Mouse (Mus musculus) urinary bladder, adult 18-20 months (tissue): ENCODE data around the gene Adamts7.

Experiments used
- DNase-seq, 2 experiments: peaks; one replicate each; pipeline ENCODE4 v3.0.0; 2022; ENCODE audit warnings: low spot score in 2 of 2, mixed read lengths in 2 of 2

The Adamts7 gene

DNA sequence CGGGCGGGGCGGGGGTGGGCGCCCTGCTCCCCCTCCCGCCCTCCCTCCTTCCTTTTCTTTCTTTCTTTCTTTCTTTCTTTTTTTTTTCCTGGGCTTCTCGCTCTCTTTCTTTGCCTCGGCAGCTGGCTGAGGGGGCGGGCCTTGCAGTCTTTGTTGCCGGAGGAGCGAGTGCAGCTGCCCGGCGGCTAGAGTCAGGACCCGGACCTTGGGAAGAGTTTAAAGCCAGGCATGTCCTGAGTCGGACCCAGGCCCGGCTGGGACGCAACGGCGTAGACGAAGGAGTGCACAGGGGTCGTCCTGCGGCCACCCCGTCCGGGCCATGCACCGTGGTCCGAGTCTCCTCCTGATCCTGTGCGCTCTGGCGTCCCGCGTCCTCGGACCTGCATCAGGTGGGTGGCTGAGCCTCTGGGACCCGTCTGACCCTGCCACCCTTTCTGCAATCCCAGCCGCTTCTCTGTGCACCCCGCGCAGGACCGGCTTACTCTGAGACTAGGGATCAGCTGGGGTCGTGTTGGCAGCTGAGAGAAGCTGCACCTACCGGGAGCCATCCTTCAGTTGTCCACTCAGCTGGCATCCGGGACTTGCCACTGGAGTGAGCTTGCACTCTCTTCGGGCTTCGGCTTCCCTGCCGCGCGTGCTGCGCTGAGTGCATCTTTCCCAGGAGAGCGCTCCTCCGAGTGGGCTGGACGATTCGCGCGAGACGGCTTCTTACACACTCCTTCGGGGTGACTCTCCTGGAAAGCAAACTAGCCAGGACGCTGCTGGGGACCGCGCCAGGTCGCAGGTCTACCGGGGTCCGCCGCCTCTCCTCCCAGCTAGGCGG, at the start of gene Adamts7:
Adamts7 (plus strand) TSS at position 144 of the 823 bp plus-strand sequence.
- DNase-seq, result peak in 1 of 2 experiments; percentile 56

DNA sequence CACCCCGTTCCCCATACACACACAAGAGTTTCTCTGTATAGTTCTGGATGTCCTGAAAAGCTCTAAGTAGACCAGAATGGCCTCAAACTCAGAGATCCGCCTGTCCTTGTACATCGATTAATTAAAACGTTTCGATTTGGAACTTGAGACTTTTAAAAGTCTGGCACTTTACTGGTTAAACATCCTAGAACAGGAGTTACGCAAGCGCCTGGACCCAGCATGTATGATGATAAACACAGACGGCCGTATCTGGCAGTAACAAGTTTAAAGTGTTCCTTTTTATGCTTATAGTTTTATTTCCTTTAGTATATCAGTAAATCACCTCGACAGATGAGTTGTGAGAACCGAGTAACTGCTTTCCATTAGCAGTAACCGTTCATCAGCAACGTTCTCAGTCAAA, 49.7 kb upstream of the Adamts7 start:
- no peak for DNase-seq

DNA sequence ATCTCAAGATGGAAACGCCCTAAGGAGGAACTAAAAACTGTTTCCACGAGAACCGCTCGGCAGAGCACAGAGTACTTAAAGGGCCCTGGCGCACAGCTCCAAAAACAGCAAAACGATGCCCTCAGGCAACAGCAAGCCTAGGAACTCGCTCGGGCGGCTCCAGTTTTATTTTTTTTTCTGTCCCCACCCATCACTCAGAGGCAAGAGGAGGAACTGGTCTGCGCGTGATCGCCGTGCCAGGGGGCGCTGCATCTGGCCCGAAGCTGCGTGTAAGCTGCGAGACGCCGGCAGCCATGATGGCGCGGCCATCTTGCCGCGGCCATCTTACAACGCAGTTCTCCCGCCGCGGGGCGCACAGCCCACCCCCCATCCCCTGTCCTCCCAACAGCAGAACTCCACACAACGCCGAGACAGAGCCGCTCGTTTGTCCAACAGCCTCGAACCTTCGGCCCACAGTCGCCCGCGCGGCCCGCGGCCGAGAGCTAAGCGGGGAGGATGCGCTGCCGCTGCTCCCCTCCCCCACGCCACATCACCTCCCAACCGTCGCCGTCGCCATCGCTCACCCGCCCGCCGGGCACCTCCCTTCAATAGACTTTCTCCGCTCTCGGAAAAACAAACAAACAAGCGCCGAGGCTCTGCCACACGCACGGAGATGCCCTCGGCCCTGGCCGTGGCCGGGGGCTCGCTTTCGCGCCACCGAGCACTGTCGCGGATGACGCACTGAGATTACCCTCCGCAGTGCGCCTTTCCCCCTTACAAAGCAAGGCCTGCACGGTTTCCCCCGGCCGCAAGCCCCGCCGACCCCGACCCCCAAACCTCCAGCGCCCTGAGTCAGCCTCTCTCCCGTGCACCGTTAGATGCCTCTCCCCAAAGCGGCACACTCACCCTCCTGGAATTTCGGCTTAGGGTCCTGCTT, 49.0 kb upstream of the Adamts7 start:
- DNase-seq, result peak; percentile 84 to 90

DNA sequence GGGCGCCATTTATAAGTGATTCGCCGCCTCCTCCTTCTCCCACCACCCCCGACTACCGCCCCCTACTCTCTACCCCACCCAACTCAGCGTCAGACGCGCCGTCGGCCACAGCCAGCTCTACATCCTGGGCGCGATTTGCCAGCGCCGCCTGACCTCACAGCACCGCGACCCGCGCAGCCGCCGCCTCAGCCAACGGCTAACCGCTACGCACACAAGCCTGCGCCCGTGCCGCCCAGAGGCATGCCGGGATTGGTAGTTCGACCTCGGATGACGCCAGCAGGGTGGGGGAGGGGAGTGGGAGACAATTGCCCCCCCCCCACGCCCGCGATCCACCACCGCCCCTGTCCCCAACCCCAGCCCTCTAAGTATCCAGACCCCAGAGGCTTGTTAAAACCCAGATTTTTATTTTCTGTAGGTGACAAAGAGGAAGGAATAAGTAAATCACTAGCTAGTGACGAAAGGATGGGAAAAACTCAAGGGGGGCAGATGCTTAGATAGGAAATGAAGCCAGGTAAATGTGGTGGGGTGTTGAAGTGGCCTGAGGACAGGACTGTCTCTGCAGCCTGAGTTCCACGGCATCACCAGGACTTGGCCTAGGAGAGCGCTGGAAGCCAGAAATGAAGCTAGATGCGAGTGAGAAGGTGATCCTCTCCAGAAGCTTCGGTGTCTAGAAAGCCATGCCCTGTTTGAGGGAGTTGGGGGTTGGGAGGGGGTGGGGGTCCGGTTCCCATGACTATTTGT, 48.1 kb upstream of the Adamts7 start, which contains the start of gene Morf4l1:
Morf4l1 (minus strand) TSS at position 208 of the 741 bp plus-strand sequence.
- peak; percentile 82 to 97 for DNase-seq

DNA sequence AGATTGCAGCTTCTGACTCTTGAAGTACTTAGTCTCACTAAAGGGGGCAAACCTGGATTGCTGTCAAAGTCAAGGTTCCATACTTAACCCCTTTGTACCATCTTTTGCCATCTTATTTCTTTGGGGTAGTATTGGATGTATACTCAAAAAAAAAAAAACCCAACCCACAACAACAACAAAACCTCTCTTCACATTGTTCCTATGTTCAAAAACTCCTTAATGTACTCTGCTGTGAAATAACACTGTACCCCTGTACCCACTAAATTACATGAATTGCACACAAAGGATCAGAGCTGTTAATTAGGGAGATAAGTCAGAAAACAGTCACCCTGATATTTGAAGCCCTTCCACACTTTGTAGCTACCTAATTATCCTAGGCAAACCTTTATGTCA, 47.6 kb upstream of the Adamts7 start:
- DNase-seq, result no peak

DNA sequence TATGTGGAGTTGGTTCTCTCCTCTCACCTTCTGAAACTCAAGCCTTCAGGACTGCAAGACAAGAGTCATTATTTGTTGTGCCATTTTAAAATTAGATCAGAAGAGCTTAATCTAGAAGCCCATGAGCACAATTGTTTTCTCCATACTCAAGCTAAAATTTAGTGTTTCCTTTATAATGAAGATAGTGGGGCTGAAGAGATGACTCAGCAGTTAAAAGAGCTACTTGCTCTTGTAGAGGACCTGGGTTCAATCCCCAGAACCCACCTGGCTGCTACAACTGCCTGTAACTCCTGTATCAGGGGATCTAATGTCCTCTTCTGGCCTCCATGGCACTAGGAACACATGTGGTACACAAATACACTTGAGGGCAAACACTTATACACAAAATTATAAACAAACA, 45.6 kb upstream of the Adamts7 start:
- no peak for DNase-seq

DNA sequence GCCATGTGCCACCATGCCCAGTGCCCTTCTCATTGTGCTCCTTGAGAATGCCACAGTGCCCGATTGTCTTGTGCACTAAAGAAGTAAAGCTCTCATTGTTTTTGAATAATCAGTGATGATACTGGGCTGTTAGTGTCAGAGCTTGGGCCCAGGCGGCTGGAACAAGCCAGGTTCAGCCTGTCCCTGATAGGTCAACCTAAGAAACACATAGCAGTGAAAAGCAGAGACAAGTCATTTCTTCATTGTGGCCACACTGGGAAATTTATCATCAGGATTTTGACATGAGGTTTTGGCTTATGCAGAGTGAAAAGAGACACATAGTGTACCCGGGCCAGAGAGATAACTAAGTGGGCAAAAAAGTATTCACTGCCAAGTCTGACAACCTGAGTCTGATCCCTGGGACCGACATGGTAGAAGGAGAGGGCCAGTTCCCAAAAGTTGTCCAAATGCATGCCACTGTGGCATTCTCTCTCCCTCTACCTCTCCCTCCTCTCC, 40.6 kb upstream of the Adamts7 start:
- DNase-seq, result no peak

DNA sequence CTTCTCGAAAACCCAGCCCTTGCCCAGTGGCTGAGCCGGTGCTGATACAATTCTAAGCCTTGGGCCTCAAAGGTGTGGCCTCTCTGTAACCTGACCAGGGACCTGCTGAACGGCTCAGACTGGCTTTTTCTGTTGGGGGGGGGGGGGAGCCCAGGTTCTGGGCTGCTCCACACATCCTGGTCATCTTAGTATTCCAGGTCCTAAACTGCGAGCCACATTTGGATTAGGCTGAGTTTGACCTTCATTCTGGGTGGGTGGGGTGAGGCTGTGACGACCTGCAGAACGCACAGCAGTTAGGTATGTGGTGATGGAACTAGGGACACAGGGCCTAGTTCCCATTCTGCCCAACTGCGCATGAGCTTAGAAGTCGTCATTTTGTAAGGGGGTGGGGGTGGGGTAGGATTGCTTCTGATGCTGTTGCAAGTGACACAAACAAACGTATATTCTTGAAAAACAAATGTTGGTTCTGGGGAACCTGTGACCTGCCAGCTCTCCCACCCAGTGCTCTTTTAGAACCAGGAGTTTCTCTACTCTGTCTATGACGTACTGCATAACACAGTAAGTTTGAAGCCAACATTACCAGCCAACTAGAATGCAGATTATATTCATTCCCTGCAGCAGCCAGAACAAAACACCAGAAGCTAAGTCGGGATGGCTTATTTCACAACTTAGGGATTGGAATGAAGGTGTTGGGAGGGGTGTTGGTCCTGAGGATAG, 38.6 kb upstream of the Adamts7 start:
- peak; percentile 20 to 43 for DNase-seq

DNA sequence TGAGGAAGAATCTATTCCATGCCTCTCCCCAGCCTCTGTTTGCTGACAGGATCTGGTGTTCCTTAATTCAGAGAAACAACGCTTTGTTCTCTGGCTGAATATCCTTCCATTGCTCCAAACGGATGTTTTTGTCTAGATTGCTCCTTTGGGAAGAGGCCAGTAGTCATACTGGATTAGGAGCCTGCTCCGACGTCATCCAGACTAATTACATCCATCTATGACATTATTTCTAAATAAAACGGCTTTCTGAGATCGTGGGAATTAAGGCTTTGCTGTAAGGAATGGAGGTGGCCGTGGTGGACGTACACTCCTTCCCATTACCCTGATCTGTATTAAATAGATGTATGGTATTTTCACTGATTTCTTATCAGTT, 38.0 kb upstream of the Adamts7 start:
- DNase-seq, result no peak

DNA sequence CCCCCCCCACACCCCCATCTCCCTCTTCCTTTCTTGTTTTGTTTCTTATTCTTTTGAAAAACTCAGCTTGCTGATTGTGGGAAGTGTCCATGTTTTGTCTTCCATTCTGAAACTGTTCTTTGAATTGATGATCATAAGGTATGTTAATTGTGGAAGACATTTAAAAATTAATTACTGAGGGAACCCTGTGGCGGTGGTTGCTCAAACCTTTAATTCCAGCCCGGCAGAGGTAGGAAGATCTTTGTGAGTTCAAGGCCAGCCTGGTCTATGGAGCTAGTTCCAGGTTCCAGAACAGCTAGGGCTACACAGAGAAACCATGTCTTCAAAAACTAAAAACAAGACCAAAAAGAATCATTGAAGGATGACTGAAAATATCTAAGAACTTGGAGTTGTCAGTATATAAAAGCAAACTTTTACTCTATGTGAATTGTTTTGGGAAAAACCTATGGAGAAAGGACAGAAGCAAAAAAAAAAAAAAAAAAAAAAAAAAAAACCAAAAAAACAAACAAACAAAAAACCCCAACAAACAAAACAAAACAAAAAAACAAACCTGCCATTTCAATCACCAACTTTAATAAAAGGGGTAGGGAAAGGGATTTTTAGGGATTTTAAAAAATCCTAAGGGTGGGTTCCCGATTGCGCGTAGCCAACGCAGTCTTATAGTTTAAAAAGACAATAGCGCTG, 37.3 kb upstream of the Adamts7 start:
- no peak for DNase-seq

DNA sequence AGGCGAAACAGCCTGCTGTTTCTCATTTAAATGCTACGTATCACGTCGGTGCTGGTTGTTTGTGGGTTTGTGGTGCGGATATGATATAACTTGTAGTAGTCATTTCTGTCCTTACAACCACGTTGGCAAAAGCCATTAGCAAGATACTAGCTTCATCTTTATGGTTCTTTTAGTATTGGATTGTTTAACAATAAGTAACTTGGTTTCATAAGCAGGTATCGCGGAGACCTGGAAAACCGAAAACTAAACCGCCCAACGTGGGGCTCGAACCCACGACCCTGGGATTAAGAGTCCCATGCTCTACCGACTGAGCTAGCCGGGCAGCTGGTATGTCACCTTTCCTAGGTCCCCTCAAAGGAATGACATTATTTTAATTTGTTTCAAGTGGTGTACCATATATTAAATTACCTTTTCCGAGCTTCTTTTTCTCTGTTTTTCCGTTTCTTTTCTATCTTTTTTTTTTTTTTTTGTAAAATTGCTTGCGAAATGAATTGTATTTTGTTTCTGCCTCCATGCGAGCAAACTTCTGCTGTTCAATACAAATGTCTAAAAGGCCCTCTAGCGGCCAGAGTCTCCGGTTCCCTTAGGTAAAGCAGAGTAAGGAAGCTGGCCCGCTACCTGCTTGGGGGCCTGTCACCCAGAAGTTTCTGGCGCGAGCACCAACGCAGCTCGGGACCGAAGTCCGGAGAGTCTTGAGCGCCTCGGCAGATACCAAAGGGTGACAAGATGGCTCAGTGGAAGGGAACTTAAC, 36.4 kb upstream of the Adamts7 start:
- DNase-seq, result peak; percentile 54 to 58

DNA sequence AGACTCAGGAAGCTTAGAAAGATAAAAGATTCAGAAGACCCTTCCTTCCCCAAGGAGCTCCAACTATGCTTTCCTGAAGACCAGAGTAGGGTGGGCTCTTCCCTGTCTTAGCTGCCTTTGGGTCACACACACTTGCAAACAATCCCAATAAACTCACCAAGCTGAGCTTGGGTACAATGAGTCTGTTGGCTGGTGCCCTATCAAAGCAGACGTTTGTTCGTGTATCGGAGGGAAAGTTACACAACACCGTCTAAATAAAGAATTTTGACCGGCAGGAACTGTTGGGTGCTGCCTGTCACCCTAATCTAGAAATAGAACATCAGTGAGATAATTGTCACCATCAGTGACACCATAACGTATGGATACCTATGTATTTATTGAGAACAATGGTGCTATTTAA, 35.7 kb upstream of the Adamts7 start:
- no peak for DNase-seq

DNA sequence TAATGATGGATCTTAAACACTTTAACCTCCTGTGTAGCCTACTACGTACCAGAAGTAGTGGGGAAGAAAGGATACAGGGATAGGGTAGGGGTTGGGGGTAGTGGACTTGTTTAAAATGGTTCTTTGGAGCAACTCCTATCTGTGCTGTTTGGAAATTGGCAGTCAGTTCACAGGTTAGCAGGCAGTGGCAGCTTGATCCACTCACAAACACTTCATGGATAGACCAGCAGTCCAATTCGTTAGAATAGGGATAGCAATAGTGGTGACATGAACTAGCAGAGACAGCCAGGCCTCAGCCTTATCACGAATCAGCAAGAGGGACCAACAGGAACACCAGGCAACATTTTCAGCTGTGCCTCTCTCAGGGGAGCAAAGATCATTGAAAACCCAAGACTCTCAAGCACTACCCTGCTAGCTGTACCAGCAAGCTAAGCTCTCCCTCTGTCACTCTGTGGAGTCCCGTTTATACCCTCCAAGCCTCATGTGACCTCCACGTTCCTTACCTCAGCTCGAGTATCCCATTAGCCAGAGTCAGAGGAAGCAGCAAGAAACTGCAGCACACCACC, 34.1 kb upstream of the Adamts7 start:
- DNase-seq, result no peak

DNA sequence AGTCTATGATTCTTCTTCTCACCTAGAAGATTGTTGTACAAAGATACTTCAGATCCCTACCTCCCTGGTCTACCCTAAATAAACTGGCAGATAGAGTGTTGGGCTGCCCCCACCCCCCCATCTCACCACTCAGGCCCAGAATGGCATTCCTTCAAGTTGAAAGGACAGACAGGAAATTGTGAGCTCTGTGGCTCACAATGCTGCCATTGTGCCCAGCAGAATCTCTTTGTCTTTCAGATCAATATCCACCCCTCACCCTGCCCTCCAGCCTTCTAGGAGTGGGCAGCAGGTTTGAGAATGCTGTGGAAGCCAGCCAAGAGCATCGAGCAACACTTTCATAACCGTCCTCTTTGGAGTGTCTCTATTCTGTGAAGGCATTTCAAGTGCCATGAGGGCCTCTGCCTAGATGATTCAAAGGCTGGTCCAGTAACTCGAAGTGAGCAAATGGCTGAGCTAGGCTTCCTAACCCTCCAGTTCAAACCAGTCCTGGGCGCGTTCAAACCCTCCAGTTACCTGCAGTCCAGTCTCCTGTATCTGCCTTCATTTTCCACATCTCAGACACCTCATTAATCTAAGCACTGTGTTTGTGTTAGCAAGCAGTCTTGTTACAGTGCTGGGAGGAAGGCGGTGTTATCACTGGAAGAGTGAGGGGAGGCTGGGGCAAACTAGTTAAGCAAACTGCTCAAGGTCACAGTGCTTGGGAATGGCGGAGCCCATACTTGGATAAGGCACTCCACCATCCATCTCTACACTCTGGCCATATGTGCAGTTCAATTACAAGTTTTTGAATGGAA, 29.1 kb upstream of the Adamts7 start:
- no peak for DNase-seq

DNA sequence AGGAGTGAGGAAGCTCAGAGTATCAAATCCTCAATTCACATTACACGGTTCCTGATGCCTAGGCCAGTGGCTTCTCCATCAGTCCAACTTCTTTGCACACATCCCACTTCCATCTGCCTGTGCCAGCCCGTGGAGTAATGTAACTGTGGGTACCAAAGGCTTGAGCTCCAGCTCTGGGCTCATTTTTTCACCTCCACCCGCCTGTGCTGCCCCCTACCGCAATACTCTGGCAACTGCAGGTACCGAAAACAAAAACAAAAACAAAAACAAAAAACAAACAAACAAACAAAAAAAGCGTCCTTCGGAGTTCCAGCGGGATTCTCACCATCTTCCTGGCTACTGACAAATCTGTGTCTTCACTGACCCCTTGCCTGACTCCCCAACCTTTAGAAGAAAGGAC, 27.4 kb upstream of the Adamts7 start:
- no peak for DNase-seq

DNA sequence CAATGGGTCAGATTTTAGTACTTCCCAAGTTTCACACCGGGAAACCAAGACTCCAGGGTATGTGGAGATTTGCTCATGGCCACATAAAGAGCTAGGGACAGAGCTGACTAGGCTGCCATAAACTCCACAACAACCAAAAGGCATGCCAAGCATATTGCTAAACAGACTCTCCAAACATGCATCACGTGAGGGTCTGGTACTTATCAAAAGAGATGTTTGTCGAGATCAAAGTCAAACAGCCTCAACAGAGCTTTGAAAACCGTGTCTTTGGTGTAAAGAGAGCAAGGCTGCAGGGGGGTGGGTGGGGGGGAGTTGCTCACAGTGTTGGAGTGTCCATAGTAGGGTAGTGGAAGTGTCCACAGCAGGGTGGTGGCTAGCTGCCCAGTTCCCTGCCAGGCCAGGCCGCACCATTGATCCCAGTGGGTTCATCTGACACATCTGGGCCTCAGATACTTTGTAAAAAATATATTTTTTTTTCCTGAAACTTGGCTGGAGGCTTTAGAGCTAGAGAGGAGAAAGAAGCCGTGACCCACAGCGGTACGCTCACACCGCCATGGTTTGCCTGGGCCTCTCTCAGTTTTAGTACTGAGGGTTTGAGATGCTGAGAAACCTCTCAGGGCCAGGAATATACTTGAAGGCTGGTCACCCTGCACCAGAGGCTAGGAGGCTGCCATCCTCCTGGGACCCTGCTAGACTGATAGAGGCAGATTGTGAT, 26.7 kb upstream of the Adamts7 start:
- no peak for DNase-seq

DNA sequence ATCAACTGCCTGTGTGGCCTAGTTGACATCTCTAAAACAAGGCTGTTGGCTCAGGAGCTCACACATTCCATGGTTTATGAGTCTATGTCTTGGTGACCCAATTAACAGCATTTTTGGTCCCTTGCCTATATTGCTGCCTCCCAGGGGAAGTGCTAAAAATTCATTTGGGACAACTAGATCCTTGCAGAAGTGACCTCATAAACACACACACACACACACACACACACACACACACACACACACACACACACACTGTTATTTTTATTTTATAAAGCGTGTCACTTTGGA, 26.2 kb upstream of the Adamts7 start:
- DNase-seq, result no peak

DNA sequence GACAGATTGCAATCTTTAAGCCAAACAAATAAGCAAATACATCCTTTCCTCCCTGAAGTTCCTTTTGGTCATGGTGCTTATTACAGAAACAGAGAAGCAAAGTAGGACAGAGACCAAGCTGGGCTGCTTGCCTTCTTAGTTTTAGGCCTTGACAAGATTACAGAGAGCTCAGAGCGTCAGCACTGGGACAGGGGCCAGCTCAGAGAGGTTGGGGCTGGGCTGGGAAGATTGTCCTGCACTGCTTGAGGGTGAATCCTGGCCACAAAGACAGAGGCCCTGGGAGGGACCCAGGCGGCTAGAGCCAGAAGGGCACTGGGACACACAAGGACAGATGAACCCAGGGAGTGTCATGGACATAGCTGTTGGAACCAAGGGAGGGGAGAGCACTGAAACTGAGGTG, 17.1 kb upstream of the Adamts7 start:
- DNase-seq, result peak in 1 of 2 experiments; percentile 23
